In the genomic region with DNA sequence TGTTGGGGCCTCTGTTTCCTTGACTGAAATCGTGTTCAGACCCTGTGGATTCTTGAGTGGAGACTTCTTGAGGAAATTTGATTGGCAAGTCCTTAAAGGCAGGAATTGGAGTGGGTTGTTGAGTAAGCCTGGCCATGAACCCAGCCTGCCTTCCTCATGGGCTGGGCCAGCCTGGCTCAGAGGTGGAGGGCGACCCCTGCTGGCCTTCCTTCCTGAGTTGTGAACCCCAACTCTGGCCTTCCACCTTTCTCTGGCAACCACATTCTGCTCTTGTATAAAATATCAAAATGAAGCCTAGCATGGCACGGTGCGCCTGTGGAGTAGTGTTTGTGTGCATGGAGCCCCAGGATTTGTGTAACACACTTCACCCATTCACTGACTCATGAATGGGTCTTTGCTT, we compare ENCODE assay signal across 9 mouse cellular contexts. TPM values are rescaled to one million over a fixed set of nuclear protein-coding genes. Genes with fewer than 3 reads are reported as not detected.
A peak's percentile ranks its signal among the peaks of the same experiment; 100 is the strongest.
DNase-seq lines count a peak whose midpoint lies in the region; TF ChIP-seq lines count a peak whose summit lies in the region.
"Had no signal": no experiment of that assay in that cellular context is flagged by ENCODE, and none has a peak within 500 bp of the region (broad histone marks: within the 10 kb centered on the region; RNA-seq: fewer than 3 reads in every experiment).

No protein-coding gene starts in this region.

- H3K27ac ChIP-seq in left cerebral cortex, adult 2 months, result no peak overlapping the region
- H3K27ac ChIP-seq in ES-E14 (ENCODE audit: insufficient read depth, low read depth, low read length, poor library complexity, severe bottlenecking), result no peak overlapping the region
- no peak overlapping the region for H3K27ac ChIP-seq in bone marrow macrophage, adult 2 months (ENCODE audit: insufficient read depth, low read depth, low read length)
- H3K27ac ChIP-seq: embryonic facial prominence, embryonic 15.5 days; limb, embryonic 12.5 days had no signal

- H3K4me1 ChIP-seq in ES-E14 (ENCODE audit: control insufficient read depth in 2 of 2, insufficient read depth in 2 of 2, low read length in 2 of 2, poor library complexity in 1 of 2), result peaks cover 0 to 19% of the 10 kb centered on the region in 2 experiments; a peak in 2 of 4 replicates
- H3K4me1 ChIP-seq in bone marrow macrophage, adult 2 months (ENCODE audit: control insufficient read depth, insufficient read depth, low read length), result peaks cover 10% of the 10 kb centered on the region
- H3K4me1 ChIP-seq: embryonic facial prominence, embryonic 15.5 days had no signal

- DNase-seq in left cerebral cortex, adult 2 months (ENCODE audit: extremely low spot score in 1 of 2, low spot score in 2 of 2), result no peak
- DNase-seq in left cerebral cortex, postnatal 36 days (ENCODE audit: low spot score in 2 of 2), result no peak
- peak; percentile 40 for DNase-seq in ES-E14 (ENCODE audit: low read depth, low spot score)
- peak; percentile 47 for DNase-seq in induced T-regulatory cell, adult 2 months (ENCODE audit: low read depth)
- peak; percentile 31 to 75 for DNase-seq in spleen, postnatal 4 days (ENCODE audit: low spot score in 2 of 2)
- DNase-seq in urinary bladder, postnatal 25 days (ENCODE audit: low spot score), result no peak

- in situ Hi-C loops in ES-E14 (cut with MboI; ENCODE audit: low sequenced_read_pairs in 2 of 2, unreplicated experiment in 2 of 2), result no loop called here

- H3K9me3 ChIP-seq in ES-E14 (ENCODE audit: control insufficient read depth, insufficient read depth, low read depth, low read length), result no peaks in the 10 kb centered on the region
- H3K9me3 ChIP-seq: embryonic facial prominence, embryonic 15.5 days had no signal

- no peak for TF ChIP-seq POLR2A in bone marrow macrophage, adult 2 months (IDR thresholded peaks at IDR 0.05; ENCODE audit: borderline replicate concordance, low read depth, low read length)

- peak overlapping the region; percentile 69; the same call in 1 of the 2 replicates for H3K9ac ChIP-seq in ES-E14 (ENCODE audit: insufficient read depth, low read depth, low read length, poor library complexity, severe bottlenecking)
- H3K9ac ChIP-seq: embryonic facial prominence, embryonic 15.5 days; limb, embryonic 12.5 days had no signal

- TF ChIP-seq CTCF in left cerebral cortex, adult 2 months (IDR thresholded peaks at IDR 0.05), result peak; percentile 58
- peak; percentile 39; the same call in 1 of the 2 replicates for TF ChIP-seq CTCF in bone marrow macrophage, adult 2 months (IDR thresholded peaks at IDR 0.05; ENCODE audit: low read depth, low read length)

- H3K36me3 ChIP-seq in ES-E14 (ENCODE audit: control insufficient read depth, insufficient read depth, low read length, poor library complexity, severe bottlenecking), result no peaks in the 10 kb centered on the region
- H3K36me3 ChIP-seq: embryonic facial prominence, embryonic 15.5 days; limb, embryonic 12.5 days had no signal

- no peak overlapping the region for H3K4me3 ChIP-seq in left cerebral cortex, adult 2 months
- H3K4me3 ChIP-seq in ES-E14 (ENCODE audit: insufficient read depth in 1 of 2, low read depth in 1 of 2, low read length in 2 of 2, poor library complexity in 1 of 2, severe bottlenecking in 1 of 2), result peak overlapping the region; percentile 36 to 47
- no peak overlapping the region for H3K4me3 ChIP-seq in bone marrow macrophage, adult 2 months (ENCODE audit: insufficient read depth, low read length)
- H3K4me3 ChIP-seq: embryonic facial prominence, embryonic 15.5 days; limb, embryonic 12.5 days had no signal

- intact Hi-C loops in left cerebral cortex, adult 2 months (cut with DNase I), result loop anchor here (10.0 kb wide), 1 partner anchor 281 kb away; no protein-coding TSS in a partner anchor
- intact Hi-C loops in left cerebral cortex, postnatal 36 days (cut with DNase I), result loop anchor here (10.0 kb wide), 1 partner anchor 291 kb away; no protein-coding TSS in a partner anchor

TF ChIP-seq in ES-E14, 5 proteins besides CTCF, POLR2A, EP300 and RAD21:
- TF ChIP-seq MAFK (IDR thresholded peaks at IDR 0.05; ENCODE audit: insufficient read depth, low read depth, low read length), result no peak
- no peak for TF ChIP-seq ZNF384 (IDR thresholded peaks at IDR 0.05; ENCODE audit: low read depth, low read length)
- no peak for TF ChIP-seq CHD2 (IDR thresholded peaks at IDR 0.05; ENCODE audit: low read depth, low read length)
- TF ChIP-seq HCFC1 (IDR thresholded peaks at IDR 0.05; ENCODE audit: borderline replicate concordance, insufficient read depth, low read length), result no peak
TF ChIP-seq in ES-E14: peak in this region for 0.

RNA-seq across cellular contexts. Expression of gene Hmcn2, which starts 8.5 kb away (rescaled TPM):
- under 1 TPM; 0.51 to 0.52 TPM for total RNA-seq in left cerebral cortex, adult 2 months (2021)
- under 1 TPM; 0.54 TPM for total RNA-seq in left cerebral cortex, postnatal 36 days (2021)
- total RNA-seq in ES-E14 (2012; rRNA removed), result 4.9 and 10.2 TPM in 2 replicates
- polyA plus RNA-seq in bone marrow macrophage, adult 2 months (2012; ENCODE audit: insufficient read depth, insufficient read length, missing spikeins), result not detected in 2 replicates
- polyA plus RNA-seq: limb, embryonic 12.5 days had no signal

Comparison
In these comparisons a context has a peak if more than half of its experiments do, and no peak if none do; other contexts are left out.
1. DNase-seq: peak in ES-E14 (single experiment), induced T-regulatory cell, adult 2 months (single experiment) and spleen, postnatal 4 days (2 of 2); none in left cerebral cortex, adult 2 months (0 of 2), left cerebral cortex, postnatal 36 days (0 of 2) and urinary bladder, postnatal 25 days (single experiment).
2. H3K4me3 ChIP-seq: peak in ES-E14 (2 of 2); none in left cerebral cortex, adult 2 months (single experiment) and bone marrow macrophage, adult 2 months (single experiment).